Mouse (Mus musculus) kidney, embryonic 14.5 days (tissue): ENCODE data around the gene Olfr61. TPM values are rescaled to one million over a fixed set of nuclear protein-coding genes. Genes with fewer than 3 reads are reported as not detected.
"Not testable (repeated sequence)": the region's sequence is repeated elsewhere in the genome, so short reads cannot be mapped to it uniquely, and the experiment has no call there.

Experiments used
- ATAC-seq: fragments of 200-750 bp; cut with Nextera tagmentation; 2 replicates; pipeline ENCODE4 v1.8.0; 2017; ENCODE audit warnings: moderate number of reproducible peaks, mild to moderate bottlenecking, moderate TSS enrichment, moderate library complexity; ENCODE audit not compliant: low FRiP score, low TSS enrichment
- H3K27ac ChIP-seq: fragments of 300-500 bp; sonication (generic); 2 replicates; pipeline ENCODE4 v1.5.1; 2014; ENCODE audit warnings: low read depth, mild to moderate bottlenecking, low read length, moderate library complexity, mixed read lengths
- H3K27me3 ChIP-seq: fragments of 300-500 bp; sonication (generic); 2 replicates; pipeline ENCODE4 v1.6.1; 2014; ENCODE audit warnings: mild to moderate bottlenecking, low read length; ENCODE audit not compliant: control insufficient read depth, insufficient read depth
- H3K36me3 ChIP-seq: fragments of 300-500 bp; sonication (generic); 2 replicates; pipeline ENCODE4 v1.6.1; 2014; ENCODE audit warnings: low read length, mixed read lengths; ENCODE audit not compliant: control insufficient read depth, insufficient read depth
- H3K4me1 ChIP-seq: fragments of 300-500 bp; sonication (generic); 2 replicates; pipeline ENCODE4 v1.6.1; 2014; ENCODE audit warnings: low read length, mixed read lengths; ENCODE audit not compliant: control insufficient read depth, insufficient read depth
- H3K4me2 ChIP-seq: fragments of 300-500 bp; sonication (generic); replicated peaks from 2 replicates; pipeline ENCODE4 v1.6.1; 2014; ENCODE audit warnings: low read depth, mild to moderate bottlenecking, low read length
- H3K4me3 ChIP-seq: fragments of 300-500 bp; sonication (generic); 2 replicates; pipeline ENCODE4 v1.5.1; 2014; ENCODE audit warnings: mild to moderate bottlenecking, low read length
- H3K9ac ChIP-seq: fragments of 300-500 bp; sonication (generic); 2 replicates; pipeline ENCODE4 v1.6.1; 2014; ENCODE audit warnings: low read depth, mild to moderate bottlenecking, low read length, moderate library complexity
- H3K9me3 ChIP-seq: fragments of 300-500 bp; sonication (generic); 2 replicates; pipeline ENCODE4 v1.6.1; 2016; ENCODE audit warnings: low read length; ENCODE audit not compliant: control insufficient read depth
- WGBS: fragments of 180-500 bp; shearing (Covaris S2); extraction: QIAGEN DNeasy Blood & Tissue Kit; methylation state at CpG from one replicate; pipeline ENCODE4 v1.1.7; 2014; 5-methylcytosine and 5-hydroxymethylcytosine counted together
- polyA plus RNA-seq: library from polyadenylated mRNA; unstranded; fragments of >200 nt; fragmentation: Nextera tagmentation; extraction: Ambion mirVana; gene quantifications from 2 replicates; pipeline ENCODE4 v1.2.1, GENCODE M21; 2014

Gene Olfr61
- not detected in 2 replicates for polyA plus RNA-seq

GRCm38 (mm10) chr7:140628670-140629069, at the start of gene Olfr61:
Gene Olfr61 (plus strand): TSS chr7:140628970.
- not testable (repeated sequence) for H3K27ac ChIP-seq, H3K27me3 ChIP-seq, ATAC-seq, H3K9me3 ChIP-seq, H3K9ac ChIP-seq, H3K4me3 ChIP-seq, H3K4me2 ChIP-seq, H3K4me1 ChIP-seq, H3K36me3 ChIP-seq
- WGBS: 87% methylated on average over 3 of the region's 3 CpGs

DNA sequence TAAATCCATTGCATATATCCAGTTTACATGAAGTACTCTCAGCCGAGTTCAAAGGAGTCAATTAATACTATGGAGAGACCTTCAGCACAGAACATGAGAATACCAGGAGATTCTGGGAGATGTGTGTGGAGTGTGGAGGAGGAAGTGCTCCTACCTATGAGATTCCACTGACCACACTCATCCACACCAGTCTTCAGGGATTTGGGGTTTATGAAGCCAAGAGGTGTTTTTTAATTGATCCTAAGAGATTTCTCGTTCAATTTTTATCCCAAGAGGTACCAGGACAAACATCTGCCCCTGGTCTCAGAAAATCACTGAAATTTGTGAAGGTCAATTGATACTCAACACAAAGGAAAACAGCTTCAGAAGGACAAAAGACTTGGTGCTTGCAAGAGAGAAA, 27.8 kb upstream of the Olfr61 start, which contains the start of gene Olfr46:
Olfr46 (plus strand) TSS at position 301 of the 400 bp plus-strand sequence.
- not testable (repeated sequence) for H3K27me3 ChIP-seq, H3K36me3 ChIP-seq, H3K4me1 ChIP-seq, ATAC-seq, H3K27ac ChIP-seq, H3K9me3 ChIP-seq, H3K4me2 ChIP-seq, H3K4me3 ChIP-seq, H3K9ac ChIP-seq
- WGBS: 78% methylated on average over 2 of the region's 2 CpGs

GRCm38 (mm10) chr7:140630559-140630958, 1.8 kb downstream of the Olfr61 start:
- no peak for ATAC-seq
- no peak overlapping the region for H3K9ac ChIP-seq
- H3K4me2 ChIP-seq: no peak overlapping the region
- no peak overlapping the region for H3K27ac ChIP-seq
- no peak overlapping the region for H3K4me3 ChIP-seq
- H3K4me1 ChIP-seq: no peaks in the 10 kb centered on the region
- no peaks in the 10 kb centered on the region for H3K36me3 ChIP-seq
- H3K9me3 ChIP-seq: no peaks in the 10 kb centered on the region
- no peaks in the 10 kb centered on the region for H3K27me3 ChIP-seq
- 88% methylated on average over 1 of the region's 1 CpGs for WGBS

- Histone ChIP-seq H3K27me3 (no peaks in the 10 kb centered on the region), H3K4me3 (no peak within 1 kb of the TSS), H3K4me1 (no peaks in the 10 kb centered on the region), H3K36me3 (no peaks in the 10 kb centered on the region), H3K9ac (no peak within 1 kb of the TSS), H3K27ac (no peak within 1 kb of the TSS), H3K9me3 (no peaks in the 10 kb centered on the region), H3K4me2 (no peak within 1 kb of the TSS)
- ATAC-seq: no peak
- WGBS: 84% methylated on average over 1 of the region's 1 CpGs
These were observed 17.4 kb downstream of the Olfr61 start, which contains the start of gene Olfr53 for GRCm38 (mm10) chr7:140646152-140646551. Gene Olfr53 (plus strand): TSS chr7:140646452.

DNA sequence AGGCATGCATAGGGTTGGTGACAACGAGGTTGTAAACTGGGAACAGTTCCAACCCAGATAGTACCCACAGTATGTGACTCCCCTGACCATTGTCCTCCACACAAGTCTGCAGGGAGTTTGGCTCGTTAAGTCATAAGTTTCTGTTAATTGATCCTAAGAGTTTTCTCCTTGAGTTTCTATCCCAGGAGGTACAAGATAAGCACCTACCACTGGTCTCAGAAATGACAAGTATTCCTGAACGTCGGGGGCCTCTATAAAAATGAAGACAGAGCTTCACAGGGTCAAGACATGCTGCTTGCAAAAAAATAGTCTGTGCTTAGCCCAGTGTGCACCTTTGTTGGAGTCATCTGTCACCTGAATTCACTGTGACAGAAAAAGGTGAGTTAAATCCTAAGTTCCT, 30.9 kb downstream of the Olfr61 start, which contains the start of gene Olfr539:
Olfr539 (plus strand) TSS at position 301 of the 400 bp plus-strand sequence.
- no peak within 1 kb of the TSS for H3K9ac ChIP-seq
- 79% methylated on average over 4 of the region's 4 CpGs for WGBS
- no peak for ATAC-seq
- H3K27me3 ChIP-seq: no peaks in the 10 kb centered on the region
- H3K36me3 ChIP-seq: no peaks in the 10 kb centered on the region
- H3K9me3 ChIP-seq: no peaks in the 10 kb centered on the region
- H3K4me2 ChIP-seq: no peak within 1 kb of the TSS
- no peaks in the 10 kb centered on the region for H3K4me1 ChIP-seq
- H3K4me3 ChIP-seq: no peak within 1 kb of the TSS
- no peak within 1 kb of the TSS for H3K27ac ChIP-seq

DNA sequence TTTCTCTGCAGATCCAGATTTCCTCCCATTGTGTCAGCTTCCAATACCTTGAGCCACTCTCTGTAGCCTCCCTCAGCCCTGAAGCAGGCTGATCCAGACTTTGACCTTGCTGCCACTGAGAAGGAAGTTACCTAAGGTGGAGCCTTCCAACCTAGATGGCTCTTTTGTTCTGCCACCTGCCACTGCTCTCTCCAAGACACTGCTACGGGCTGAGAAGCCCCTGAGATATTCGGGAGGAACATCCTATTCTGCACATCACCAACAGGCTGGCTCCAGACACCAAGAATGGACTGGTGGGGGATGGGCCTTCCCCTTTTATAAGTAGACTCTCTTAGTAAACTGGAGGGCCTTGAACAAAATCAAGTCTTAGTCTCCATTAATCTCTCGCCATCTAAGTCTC, 41.9 kb downstream of the Olfr61 start:
- not testable (repeated sequence) for H3K4me3 ChIP-seq, H3K27ac ChIP-seq, H3K9me3 ChIP-seq, ATAC-seq, H3K27me3 ChIP-seq, H3K9ac ChIP-seq, H3K4me2 ChIP-seq, H3K36me3 ChIP-seq, H3K4me1 ChIP-seq
- 85% methylated on average over 3 of the region's 3 CpGs for WGBS

- Histone ChIP-seq H3K4me2 (no peak overlapping the region), H3K36me3 (no peaks in the 10 kb centered on the region), H3K9me3 (no peaks in the 10 kb centered on the region; the same call in 1 of the 2 replicates), H3K9ac (no peak overlapping the region), H3K4me3 (no peak overlapping the region), H3K27ac (no peak overlapping the region), H3K4me1 (no peaks in the 10 kb centered on the region), H3K27me3 (no peaks in the 10 kb centered on the region)
- no peak; the same call in 1 of the 2 replicates for ATAC-seq
- under 1% methylated on average over 6 of the region's 6 CpGs for WGBS
These were observed 47.1 kb downstream of the Olfr61 start for GRCm38 (mm10) chr7:140675863-140676262.

DNA sequence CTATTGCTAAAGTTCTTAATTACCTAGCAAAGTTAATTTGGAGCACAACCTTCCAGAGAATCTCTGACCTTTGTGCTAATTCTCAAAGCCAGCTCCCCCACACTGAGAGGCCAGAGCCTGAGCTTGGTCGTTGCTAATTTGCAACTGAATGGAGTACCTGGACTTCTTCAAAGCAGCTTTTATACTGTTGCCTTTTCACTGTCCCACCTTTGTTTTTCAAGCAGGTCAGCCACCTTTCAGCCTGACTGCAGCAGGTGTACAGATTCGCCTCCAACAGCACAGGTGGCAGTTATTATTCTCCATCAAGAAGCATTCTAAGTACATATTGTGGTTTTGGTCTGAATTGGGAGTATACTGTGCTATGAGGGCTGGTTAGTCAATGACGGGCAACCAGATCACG, 50.8 kb downstream of the Olfr61 start:
- not testable (repeated sequence) for H3K4me3 ChIP-seq, H3K9ac ChIP-seq, H3K9me3 ChIP-seq, H3K27me3 ChIP-seq, H3K27ac ChIP-seq, ATAC-seq, H3K4me2 ChIP-seq, H3K4me1 ChIP-seq, H3K36me3 ChIP-seq
- 68% methylated on average over 4 of the region's 4 CpGs for WGBS

DNA sequence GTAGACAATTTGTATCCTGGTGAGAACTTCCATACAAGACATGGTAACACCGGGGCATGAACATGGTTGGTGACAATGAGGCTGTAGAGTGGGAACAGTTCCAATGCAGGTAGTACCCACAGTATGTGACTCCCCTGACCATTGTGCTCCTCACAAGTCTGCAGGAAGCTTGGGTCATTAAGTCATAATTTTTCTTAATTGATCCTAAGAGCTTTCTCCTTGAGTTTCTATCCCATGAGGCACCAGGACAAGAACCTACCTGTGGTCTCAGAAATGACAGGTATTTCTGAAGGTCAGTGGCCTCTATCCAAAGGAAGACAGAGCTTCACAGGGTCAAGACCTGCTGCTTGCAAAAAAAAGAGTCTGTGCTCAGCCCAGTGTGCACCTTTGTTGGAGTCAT, 52.9 kb downstream of the Olfr61 start, which contains the start of gene Olfr45:
Olfr45 (plus strand) TSS at position 301 of the 400 bp plus-strand sequence.
- Histone ChIP-seq H3K4me2 (no peak within 1 kb of the TSS), H3K36me3 (no peaks in the 10 kb centered on the region), H3K4me1 (no peaks in the 10 kb centered on the region), H3K27me3 (no peaks in the 10 kb centered on the region), H3K9me3 (no peaks in the 10 kb centered on the region; the same call in 1 of the 2 replicates), H3K9ac (no peak within 1 kb of the TSS), H3K27ac (no peak within 1 kb of the TSS), H3K4me3 (no peak within 1 kb of the TSS)
- no peak for ATAC-seq
- WGBS: 95% methylated on average over 1 of the region's 1 CpGs
